Mouse (Mus musculus): ENCODE results near the gene Syn2.
A peak's percentile ranks its signal among the peaks of the same experiment; 100 is the strongest.

The Syn2 gene

DNA sequence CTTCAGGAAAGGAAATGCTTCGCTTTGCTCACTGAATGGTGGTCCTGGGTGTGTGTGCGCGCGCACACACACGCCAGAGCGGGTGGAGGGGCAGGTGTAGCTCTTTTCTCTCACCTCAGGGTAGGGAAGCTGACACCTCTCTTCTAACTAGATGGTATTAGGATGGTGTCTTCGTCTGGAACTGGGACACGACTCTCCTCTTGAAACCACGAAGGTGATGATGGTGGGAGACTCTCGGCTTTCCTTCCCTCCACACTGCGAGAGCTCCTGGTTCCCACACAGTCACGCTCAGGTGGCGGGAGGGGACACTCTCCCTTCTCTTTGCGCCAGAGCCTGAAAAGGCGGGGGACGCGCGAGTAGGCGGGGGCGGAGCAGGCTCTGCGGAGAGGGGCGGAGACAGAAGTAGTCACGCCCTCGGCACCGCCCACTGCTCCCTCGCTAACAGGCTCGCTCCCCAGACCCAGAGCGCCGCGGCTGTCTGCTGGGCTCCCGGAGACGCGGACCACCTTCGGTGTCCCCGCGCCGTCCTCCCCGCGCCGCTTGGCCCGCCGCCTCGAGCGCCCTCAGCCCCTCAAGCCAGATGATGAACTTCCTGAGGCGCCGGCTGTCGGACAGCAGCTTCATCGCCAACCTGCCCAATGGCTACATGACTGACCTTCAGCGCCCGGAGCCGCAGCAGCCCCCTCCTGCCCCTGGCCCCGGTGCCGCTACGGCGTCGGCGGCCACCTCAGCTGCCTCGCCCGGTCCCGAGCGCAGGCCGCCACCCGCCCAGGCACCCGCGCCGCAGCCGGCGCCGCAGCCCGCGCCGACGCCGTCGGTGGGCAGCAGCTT lies at the start of gene Syn2:
Syn2 (plus strand) TSS at position 402 of the 831 bp plus-strand sequence.
- DNase-seq: peak; percentile 89

DNA sequence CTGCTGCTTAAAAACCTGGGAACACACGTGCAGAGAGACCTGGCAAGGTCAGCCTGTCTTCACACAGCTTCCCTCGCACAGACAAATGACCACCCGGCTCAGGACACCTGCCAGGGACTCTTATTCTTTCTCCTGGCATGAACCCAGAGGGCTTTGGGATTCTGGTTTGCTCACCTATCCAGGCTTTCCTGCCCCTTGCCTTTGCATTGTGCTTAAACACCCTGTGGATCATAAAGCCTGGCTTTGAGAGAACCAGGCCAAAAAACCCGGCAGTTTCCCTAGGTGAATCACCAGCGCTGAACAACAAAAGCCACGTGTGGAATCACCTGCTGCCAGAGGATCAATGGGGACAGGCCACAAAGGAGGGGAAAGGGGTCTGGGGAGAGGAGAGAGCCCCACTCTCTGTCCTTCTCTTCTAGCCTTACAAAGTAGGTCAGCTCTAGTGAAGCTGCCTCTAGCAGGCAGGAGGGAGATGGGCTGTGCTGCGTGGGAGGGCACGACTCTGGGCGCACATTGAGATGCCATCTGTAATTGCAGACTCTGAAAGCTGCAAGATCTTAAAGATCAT lies 49.3 kb upstream of the Syn2 start:
- DNase-seq: no peak

DNA sequence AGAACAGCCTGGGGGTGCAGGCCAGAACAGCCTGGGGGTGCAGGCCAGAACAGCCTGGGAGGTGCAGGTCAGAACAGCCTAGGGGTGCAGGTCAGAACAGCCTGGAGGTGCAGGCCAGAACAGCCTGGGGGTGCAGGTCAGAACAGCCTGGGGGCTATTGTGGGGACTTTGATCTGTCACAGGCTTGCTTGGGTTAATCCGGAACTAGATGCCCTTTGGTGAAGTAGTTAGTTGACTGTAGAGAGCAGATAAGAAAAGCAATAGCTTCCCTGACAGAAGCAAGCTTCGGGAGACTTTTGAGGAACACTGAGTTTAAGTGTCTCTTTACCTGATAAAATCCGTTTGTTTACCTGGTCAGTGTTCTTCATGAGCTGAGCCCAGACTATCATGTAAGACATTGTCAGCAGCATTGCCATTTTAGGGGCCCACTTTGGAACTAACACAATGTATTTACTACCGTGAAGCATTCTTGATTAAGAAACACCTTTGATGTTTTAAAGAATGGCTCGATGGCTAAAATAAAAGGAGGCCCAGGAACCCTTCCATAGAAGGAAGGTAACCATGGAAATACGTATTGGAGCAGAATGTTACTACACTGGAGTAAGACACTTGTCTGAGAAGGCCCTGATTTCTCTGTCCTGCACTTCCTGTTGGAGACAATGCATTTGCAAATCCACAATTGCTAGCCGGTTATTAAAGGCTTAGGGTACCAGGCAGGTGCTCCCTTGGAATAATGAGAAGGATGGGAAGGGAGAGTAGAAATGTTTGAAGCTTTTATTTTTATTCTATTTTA lies 46.2 kb upstream of the Syn2 start:
- DNase-seq: no peak

DNA sequence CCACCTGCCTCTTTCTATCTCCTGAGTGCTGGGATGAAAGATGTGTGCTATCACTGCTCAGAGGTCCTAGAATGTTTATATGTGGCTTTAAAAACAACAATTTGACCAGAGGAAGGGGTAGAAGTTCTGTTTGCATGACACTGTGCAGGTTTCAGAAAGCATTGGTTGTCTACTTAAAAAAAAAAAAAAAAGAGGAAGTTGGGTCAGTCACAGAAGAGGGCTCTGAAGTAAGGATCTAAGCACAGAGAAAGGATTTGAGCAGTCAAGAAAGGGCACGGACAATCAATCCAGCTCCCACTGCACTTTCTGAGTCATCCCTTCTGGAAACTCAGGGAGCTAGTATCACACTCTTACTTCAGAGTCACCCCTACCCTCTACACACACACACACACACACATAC lies 43.0 kb upstream of the Syn2 start:
- DNase-seq: no peak

DNA sequence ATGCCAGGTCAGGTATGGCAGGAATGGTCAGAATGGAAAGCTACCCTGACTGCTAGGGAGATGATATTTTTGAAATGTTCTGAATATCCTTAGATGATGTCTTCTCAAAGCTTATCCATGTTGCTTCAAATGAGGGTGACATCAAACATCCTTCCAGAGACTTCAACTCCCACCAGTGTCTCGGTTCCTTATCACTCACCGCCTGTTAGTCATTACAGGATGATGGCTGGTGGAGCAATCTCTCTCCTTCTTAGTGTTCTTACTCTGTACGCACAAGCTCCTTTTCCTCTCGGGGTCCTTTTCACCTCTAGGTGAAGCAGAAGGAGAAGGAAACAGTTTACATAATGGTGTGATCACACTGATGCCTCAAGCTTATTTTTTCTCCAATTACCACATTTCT lies 32.2 kb upstream of the Syn2 start:
- DNase-seq: no peak

DNA sequence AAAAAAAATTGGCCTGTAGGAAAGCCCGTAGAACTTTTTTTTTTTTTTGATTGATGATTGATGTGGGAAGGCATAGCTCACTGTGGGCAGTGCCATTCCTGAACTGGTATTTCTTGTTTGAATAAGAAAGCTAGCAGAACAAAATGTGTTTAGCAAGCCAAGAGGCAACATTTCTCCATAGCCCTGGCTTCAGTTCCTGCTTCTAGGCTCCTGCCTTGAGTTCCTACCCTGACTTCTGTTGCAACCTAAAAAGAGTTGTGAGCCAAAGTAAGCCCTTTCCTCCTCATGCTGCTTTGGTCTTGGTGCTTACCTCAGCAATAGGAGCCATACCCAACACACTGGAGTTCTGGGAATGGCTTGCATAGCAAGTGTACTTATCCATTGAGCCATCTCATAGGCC lies 23.3 kb upstream of the Syn2 start:
- no peak for DNase-seq

DNA sequence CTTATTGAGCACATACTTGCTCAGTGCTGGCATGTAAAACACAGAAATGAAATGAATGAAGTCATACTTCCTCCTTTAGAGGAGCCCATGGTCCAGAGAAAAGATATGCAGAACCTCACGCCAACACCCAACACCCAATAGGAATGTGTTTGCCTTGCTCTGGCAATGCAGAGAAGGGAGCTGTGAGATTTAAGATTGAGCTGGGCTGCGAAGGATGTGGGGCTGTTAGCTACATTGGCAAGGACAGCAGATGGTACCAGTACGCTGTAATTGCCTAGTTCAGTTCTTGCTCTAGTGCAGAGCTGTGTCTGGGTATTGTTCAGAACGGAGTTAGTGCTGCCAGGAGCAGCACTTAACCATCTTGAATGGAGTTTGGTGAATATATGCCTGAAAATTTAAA lies 12.5 kb upstream of the Syn2 start:
- DNase-seq: no peak

DNA sequence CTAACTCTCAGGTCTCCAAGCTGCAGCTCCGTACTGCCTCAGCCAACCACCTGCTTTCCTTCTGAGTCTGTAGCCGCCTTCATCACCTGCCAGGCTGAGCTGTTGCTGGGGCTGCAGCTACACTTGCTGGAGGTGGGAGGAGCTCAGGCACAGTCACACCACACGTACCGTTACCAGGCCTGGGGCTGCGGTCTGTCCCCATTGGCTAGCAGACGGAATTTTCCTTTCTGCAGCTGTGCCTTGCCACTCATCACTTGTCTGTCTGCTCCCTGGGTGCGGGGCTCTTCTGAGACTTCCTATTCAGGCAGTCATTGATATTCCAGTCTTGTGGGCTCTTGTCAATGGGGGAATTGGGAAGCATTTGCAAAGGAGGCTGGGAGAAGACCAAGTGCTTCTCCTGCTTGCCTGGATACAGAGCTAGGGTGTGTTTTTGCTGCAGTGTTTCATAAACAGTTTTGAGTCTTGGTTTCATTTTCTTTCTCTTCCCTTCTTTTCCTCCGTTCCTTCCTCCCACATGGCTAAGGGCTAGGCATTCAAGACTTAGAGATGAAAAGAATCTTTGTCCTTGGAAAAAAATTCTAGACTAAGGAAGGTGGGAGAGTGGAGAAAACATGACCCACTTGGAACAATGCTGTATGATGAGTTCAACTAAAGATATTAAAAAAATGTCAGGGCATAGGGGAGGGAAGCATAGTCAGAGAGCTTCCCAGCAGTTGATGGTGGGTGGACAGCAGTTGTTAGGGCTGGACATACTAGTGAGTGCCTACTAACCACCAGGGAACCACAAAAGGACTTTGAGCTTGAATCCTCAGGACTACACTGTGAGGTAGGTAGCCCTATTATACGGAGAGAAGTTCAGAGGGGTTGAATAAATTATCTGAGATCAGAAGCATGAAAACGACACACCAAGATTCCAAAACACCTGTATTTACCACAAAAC lies 11.2 kb upstream of the Syn2 start:
- peak; percentile 86 for DNase-seq

DNA sequence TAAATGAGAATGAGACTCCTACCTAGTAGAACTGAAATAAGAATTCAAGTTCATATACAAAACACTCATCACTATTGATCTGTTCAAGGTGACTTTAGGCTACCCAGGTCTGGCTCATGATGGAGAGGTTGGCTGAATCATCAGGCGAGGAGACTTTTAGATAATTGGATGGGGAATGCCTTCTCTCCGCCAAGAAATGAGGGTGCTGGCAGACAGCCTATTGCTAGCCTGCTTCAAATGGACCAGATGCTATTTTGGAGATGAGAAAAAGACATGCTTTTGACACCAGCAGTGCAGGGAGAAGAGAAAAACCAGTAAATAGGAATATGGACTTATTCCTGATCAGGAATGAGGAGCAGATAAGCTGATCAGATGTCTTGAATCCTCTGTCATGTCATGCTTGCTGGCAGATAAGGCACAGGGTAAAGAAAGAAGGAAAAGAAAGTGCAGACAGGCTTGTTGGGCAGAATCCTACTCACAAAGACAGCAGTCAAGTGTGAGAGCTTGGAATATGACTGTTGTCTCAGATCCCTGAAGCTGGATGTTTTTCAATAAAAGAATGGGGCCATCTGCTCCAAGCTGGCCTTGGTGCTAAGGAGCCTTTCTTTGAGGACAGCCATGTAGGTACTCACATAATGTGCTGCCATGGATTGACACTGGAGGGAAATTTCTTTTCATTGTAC lies 9.9 kb upstream of the Syn2 start:
- DNase-seq: no peak

DNA sequence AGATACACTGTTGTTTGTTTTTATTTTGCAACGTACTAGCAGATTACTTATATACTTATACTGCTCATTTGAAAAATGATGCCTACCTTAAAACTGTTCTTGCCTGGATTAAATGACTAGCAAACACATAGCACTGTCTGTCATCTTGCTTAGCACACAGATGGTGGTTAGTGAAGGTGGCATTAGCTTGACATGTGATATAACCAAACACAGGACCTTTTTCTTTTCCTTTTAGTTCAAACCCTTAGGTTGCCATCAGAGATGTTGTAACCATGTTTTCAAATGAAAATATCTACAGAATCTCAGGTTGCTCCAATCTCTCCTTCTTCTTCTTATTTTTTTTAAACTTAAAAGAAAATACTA lies 9.4 kb upstream of the Syn2 start:
- no peak for DNase-seq

DNA sequence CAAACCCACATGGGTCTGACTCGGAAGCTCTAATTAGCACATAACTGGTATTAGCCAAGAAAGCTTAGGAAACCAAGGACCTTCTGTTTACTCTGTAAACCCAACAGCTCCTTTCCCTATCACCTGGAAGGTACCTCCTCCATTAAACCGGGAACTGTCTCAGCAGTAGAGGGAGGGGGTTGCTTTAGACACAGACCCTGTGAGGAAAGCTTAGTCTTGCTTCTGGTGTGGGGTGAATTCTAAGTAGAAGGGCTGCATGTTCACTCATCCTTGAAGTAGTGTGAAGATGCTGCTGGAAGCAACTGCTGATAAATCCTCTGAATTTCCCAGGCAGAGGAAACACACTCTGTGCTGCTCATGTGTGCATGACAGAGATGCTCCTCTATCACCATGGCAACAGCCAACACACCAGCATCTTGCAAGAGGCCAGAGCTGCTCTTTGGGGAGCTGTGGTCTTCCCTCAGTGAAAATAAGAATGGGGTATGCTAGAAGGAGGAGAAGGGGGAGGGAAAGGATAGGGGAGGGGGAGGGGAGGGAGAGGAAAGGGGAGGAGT lies 8.4 kb upstream of the Syn2 start:
- DNase-seq: no peak

DNA sequence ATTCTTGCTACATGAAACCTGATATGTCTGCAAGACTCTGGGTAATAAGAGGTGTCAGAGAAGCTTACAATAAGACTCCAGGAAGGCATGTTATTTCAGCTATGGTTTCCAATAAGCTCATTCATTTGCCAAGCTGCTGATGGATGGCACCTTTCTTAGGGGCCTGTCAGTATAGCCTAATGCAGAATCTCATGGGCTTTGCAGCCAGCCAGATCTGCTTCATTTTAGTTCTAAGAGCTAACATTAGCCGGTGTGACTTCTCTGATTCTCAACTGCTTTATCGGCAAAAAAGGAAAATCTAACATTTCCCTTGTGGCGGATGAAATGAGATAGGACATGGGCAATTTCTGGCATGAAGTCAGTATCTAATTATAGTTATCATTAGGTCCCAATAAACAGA lies 7.9 kb upstream of the Syn2 start:
- no peak for DNase-seq

DNA sequence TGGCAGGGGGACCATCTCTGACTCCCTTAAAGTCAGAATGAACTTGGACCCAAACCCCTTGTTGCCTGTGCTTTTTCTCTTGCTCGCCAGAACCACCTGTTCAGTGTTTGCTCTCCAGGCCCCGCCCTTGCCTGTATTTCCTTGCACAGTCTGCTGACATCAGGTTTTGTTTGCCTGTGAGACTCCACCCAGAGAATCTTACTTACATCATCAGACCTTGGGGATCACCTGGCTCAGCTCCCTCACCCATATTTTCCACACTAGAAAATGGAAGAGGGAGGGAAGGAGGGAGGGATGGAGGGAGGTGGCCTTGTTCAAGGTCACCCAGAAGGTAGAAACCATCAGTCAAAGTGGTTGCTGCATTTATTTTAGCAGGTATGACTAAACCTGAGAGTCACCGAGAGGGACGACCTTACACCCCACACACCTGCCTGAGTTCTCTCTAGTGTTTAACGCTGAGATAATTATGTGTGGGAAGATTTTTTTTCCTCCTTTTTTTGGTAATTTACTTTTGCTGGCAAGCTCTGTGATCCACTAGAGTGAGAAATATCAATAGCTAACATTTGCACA lies 7.4 kb upstream of the Syn2 start:
- no peak for DNase-seq

DNA sequence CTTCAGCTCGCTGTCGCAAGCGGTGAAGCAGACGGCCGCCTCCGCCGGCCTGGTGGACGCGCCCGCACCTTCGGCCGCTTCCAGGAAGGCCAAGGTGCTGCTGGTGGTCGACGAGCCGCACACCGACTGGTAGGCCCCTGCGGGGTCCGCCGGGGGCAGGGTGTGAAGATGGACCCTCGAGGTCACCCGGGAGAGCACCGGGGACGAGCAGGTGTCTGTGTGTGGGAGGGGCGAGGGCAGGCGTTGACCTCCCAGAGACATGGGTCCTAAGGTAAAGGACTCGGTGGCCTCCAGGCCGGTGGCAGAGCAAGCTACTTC lies 589 bp downstream of the Syn2 start:
- DNase-seq: no peak

DNA sequence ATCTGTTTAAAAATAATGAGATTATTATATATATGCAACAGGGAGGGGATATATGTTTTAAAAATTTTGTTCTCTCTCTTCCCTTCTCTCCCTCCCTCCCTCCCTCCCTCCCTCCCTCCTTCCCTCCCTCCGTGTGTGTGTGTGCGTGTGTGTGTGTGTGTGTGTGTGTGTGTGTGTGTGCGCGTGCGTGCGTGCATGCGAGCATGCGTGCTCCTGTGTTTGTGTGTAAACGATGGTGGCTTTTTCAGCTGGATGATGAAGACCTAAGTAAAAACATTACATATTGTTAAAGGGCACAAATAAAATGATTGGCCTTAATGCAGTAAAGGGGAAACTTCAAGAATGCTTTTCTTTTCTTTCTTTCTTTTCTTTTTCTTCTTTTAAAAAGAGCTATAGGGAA lies 1.5 kb downstream of the Syn2 start:
- no peak for DNase-seq

DNA sequence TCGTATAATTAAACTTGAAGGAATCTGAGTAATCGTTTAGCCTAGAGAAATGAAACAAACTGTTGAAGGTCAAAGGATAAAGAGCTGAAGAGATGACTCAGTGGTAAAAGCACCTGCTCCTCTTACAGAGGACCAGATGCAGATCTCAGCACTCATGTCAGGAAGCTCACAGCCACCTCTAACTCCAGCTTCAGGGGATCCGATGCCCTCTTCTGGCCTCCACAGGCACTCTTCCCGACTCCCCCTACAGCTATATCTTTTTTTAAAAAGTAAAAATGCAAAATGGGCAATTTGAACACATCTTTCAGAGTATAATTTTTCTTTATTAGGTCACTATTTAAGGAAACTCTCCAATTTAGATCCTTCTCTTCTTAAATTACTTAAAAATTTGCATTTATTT lies 6.7 kb downstream of the Syn2 start:
- no peak for DNase-seq

DNA sequence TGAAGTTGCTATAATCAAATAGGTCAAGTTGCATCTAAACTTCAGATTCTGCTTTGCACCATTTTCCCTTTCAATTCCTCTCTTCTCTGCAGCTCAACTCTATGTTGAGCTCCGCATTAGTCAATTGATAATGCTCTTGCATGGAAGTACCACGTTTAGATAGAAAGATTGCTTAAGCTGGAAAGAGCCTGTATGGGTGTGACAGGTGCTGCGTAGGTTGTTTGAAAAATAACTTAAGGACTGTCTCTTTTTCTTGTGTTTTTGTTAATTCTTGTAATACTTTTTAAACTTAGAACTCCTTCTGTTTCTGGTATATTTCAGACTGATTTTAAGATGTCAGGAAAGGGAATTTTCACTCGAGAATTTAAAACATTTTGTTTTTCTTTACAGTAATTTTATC lies 26.5 kb downstream of the Syn2 start:
- no peak for DNase-seq

DNA sequence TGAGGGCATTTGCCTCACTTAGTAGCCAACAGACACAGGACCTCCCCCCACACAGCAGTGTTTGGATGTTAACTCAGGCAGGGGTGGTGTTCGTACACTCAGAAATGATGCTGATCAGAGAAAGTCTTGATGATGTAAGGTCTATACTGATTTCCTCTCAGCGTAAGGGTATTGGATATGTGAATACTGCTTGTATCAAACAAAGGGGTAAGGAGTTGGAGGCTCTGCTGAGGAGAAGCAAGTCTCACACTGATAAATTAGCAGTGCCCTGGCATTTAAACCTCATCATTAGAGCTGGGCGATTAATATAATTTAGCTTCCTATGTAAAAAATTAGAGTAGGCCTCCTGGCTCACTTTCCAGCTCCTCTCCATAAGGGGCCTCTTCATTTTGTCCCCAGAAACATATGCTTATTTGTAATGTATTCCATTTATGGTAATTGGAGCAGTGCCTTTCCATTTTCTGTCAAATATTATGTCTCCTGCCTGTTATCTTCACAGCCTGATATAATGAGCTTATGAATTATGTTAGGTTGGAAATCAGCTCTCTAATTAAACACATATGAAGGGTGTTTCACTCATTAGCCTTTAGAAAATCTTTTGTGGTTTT lies 31.3 kb downstream of the Syn2 start:
- DNase-seq: no peak

DNA sequence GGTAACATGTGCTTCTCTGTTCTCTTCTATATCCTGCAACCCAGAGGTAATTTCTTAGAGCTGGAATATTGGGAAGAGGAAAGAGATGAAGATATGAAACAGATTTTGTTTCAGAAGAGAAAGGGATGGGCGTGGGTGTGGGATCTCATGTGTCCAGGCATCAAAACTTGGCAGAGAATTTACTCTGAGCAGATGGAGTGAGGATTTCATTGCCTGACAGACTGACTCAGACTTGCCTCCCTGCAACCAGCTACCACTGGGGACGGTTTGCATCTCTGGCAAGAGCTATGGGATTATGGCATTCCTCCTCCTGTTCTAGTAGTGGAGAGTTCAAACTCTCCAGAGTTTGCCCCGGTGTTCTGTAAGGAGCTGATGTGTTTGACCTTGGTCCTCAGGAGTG lies 34.2 kb downstream of the Syn2 start:
- no peak for DNase-seq

DNA sequence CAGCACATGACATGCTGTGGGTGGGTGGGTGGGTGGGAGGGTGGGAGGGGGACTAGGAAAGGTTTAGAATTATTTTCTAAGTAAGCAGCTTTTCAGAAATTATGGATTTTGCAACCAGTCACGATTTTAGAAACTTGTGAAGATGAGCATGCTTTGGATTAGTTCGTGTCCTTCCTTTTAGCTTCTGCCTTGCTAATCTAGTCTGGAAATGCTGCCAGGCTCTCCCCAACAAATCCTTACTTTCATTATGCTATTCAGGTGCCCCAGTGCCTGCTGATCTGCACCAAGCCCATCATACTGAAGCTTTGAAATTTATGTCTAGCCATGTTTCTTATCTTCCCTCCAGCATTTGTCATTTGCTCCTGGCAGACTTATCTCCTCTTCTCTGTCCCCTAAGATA lies 34.8 kb downstream of the Syn2 start:
- DNase-seq: no peak

DNA sequence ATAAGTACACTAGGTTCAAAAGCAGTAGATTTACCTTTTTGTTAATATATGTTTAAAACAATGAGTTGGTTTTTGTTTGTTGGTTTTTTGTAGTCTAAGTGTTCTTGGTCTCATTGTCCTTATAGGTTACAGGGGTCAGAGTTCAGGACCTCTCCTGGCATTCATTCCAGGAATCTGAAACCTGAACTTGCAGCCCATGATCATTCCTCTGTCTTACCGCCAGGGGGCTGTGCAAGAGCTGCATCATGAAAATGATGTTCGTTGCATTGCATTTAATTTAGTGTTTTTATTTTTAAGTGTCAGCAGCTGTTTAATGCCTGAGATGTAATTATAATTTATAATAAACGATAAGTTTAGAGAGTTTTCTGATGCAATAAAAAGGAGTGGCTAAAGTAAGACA lies 40.1 kb downstream of the Syn2 start:
- peak; percentile 3 for DNase-seq

Measured in thymus, postnatal 14 days (tissue).